Mouse (Mus musculus) layer of hippocampus, adult 2 months (tissue): ENCODE measurements around the gene Aldh1l1. TPM values are rescaled to one million over a fixed set of nuclear protein-coding genes. Genes with fewer than 3 reads are reported as not detected.

Experiments
- DNase-seq, 2 experiments: peaks; one replicate each; pipeline ENCODE4 v3.0.0; 2022; ENCODE audit warnings: low spot score in 2 of 2
- H3K27ac ChIP-seq: fragments of 200-600 bp; 2 replicates; pipeline ENCODE4 v1.8.1; 2022
- H3K4me3 ChIP-seq: fragments of 200-600 bp; 2 replicates; pipeline ENCODE4 v1.8.1; 2022; ENCODE audit warnings: mild to moderate bottlenecking
- CTCF ChIP-seq: fragments of 200-600 bp; conservative IDR thresholded peaks from 2 replicates; pipeline ENCODE4 v1.8.1; 2022; ENCODE audit warnings: antibody characterized with exemption, mild to moderate bottlenecking, moderate library complexity
- total RNA-seq, 2 experiments: library from RNA; stranded (reverse); gene quantifications; 2 replicates each; pipeline ENCODE4 v1.2.3; 2021

The Aldh1l1 gene
- total RNA-seq, 2 experiments from 2014 or later = 39.3 to 45.2 TPM

- DNase-seq = no peak
- no peak overlapping the region for H3K4me3 ChIP-seq
- no peak overlapping the region for H3K27ac ChIP-seq
- no peak for TF ChIP-seq CTCF
Measured at GRCm38 (mm10) chr6:90616481-90616880, 130.3 kb downstream of the Aldh1l1 start.

- Histone ChIP-seq H3K27ac (no peak overlapping the region), H3K4me3 (no peak overlapping the region)
- TF ChIP-seq CTCF = no peak
- DNase-seq = no peak
Measured at GRCm38 (mm10) chr6:90618274-90618673, 132.0 kb downstream of the Aldh1l1 start.

- Histone ChIP-seq H3K27ac (no peak overlapping the region), H3K4me3 (no peak overlapping the region)
- DNase-seq = no peak
- TF ChIP-seq CTCF = no peak
Measured at GRCm38 (mm10) chr6:90618821-90619636, 132.8 kb downstream of the Aldh1l1 start.

- TF ChIP-seq CTCF = no peak
- Histone ChIP-seq H3K27ac (no peak overlapping the region), H3K4me3 (no peak overlapping the region)
- DNase-seq = no peak
Measured at GRCm38 (mm10) chr6:90619936-90620335, 133.7 kb downstream of the Aldh1l1 start.

- no peak for TF ChIP-seq CTCF
- no peak overlapping the region for H3K4me3 ChIP-seq
- H3K27ac ChIP-seq = no peak overlapping the region
- DNase-seq = no peak
Measured at GRCm38 (mm10) chr6:90620791-90621583, 134.8 kb downstream of the Aldh1l1 start.

- Histone ChIP-seq H3K4me3 (no peak overlapping the region), H3K27ac (no peak overlapping the region)
- no peak for DNase-seq
- TF ChIP-seq CTCF = no peak
Measured at GRCm38 (mm10) chr6:90621584-90621890, 135.3 kb downstream of the Aldh1l1 start.

GRCm38 (mm10) chr6:90622758-90623455 lies 136.7 kb downstream of the Aldh1l1 start:
- Histone ChIP-seq H3K27ac (no peak overlapping the region), H3K4me3 (no peak overlapping the region)

GRCm38 (mm10) chr6:90623456-90623836 lies 137.2 kb downstream of the Aldh1l1 start:
- TF ChIP-seq CTCF = no peak
- Histone ChIP-seq H3K4me3 (no peak overlapping the region), H3K27ac (no peak overlapping the region)
- DNase-seq = no peak

More at GRCm38 (mm10) chr6:90622758-90623455, 136.7 kb downstream of the Aldh1l1 start:
- DNase-seq = no peak
- no peak for TF ChIP-seq CTCF

- no peak for TF ChIP-seq CTCF
- Histone ChIP-seq H3K27ac (no peak overlapping the region), H3K4me3 (no peak overlapping the region)
- DNase-seq = no peak
Measured at GRCm38 (mm10) chr6:90624184-90624583, 138.0 kb downstream of the Aldh1l1 start.

GRCm38 (mm10) chr6:90624733-90625132 lies 138.5 kb downstream of the Aldh1l1 start:
- no peak for DNase-seq
- no peak overlapping the region for H3K27ac ChIP-seq
- TF ChIP-seq CTCF = no peak
- H3K4me3 ChIP-seq = no peak overlapping the region

- TF ChIP-seq CTCF = peak; percentile 42
- no peak for DNase-seq
- no peak overlapping the region for H3K4me3 ChIP-seq
- no peak overlapping the region for H3K27ac ChIP-seq
Measured at GRCm38 (mm10) chr6:90625207-90625994, 139.2 kb downstream of the Aldh1l1 start.

- H3K27ac ChIP-seq = no peak overlapping the region
- no peak for DNase-seq
- no peak for TF ChIP-seq CTCF
- H3K4me3 ChIP-seq = no peak overlapping the region
Measured at GRCm38 (mm10) chr6:90627556-90627955, 141.3 kb downstream of the Aldh1l1 start.
